ENCODE assay signal across 34 mouse cellular contexts in genomic region chr6:43363917-43364316, GRCm38 (mm10). TPM values are rescaled to one million over a fixed set of nuclear protein-coding genes. Genes with fewer than 3 reads are reported as not detected.
"Had no signal": no experiment of that assay in that cellular context is flagged by ENCODE, and none has a peak within 500 bp of the region (broad histone marks: within the 10 kb centered on the region; RNA-seq: fewer than 3 reads in every experiment).

No protein-coding gene starts in this region.

- ATAC-seq: liver, embryonic 12.5 days; liver, postnatal 0 days; lung, postnatal 0 days; midbrain, embryonic 13.5 days; midbrain, embryonic 16.5 days had no signal

- H3K4me2 ChIP-seq: limb, embryonic 12.5 days; limb, embryonic 13.5 days; limb, embryonic 15.5 days; liver, embryonic 11.5 days; liver, embryonic 12.5 days; liver, embryonic 13.5 days; liver, embryonic 15.5 days; lung, embryonic 14.5 days; lung, embryonic 15.5 days; midbrain, embryonic 12.5 days; midbrain, embryonic 13.5 days; neural tube, embryonic 12.5 days had no signal

- H3K9me3 ChIP-seq: limb, embryonic 10.5 days; limb, embryonic 12.5 days; limb, embryonic 13.5 days; limb, embryonic 15.5 days; liver, embryonic 12.5 days; liver, embryonic 13.5 days; liver, embryonic 15.5 days; lung, embryonic 15.5 days; megakaryocyte, embryonic 14.5 days; midbrain, embryonic 10.5 days; midbrain, embryonic 12.5 days; midbrain, embryonic 13.5 days; neural tube, embryonic 12.5 days had no signal

- H3K36me3 ChIP-seq: limb, embryonic 10.5 days; limb, embryonic 12.5 days; limb, embryonic 13.5 days; limb, embryonic 15.5 days; liver, embryonic 12.5 days; liver, embryonic 13.5 days; liver, embryonic 15.5 days; lung, embryonic 15.5 days; midbrain, embryonic 10.5 days; midbrain, embryonic 12.5 days; midbrain, embryonic 13.5 days; neural tube, embryonic 12.5 days had no signal

- H3K27me3 ChIP-seq: limb, embryonic 12.5 days; limb, embryonic 15.5 days; liver, embryonic 12.5 days; liver, embryonic 13.5 days; liver, embryonic 15.5 days; lung, embryonic 15.5 days; megakaryocyte, embryonic 14.5 days; midbrain, embryonic 12.5 days; midbrain, embryonic 13.5 days; neural tube, embryonic 12.5 days had no signal

- H3K27ac ChIP-seq: left cerebral cortex, adult 2 months; limb, embryonic 10.5 days; limb, embryonic 12.5 days; limb, embryonic 13.5 days; limb, embryonic 15.5 days; liver, embryonic 12.5 days; liver, embryonic 13.5 days; liver, embryonic 14.5 days; liver, embryonic 15.5 days; lung, embryonic 15.5 days; macrophage; midbrain, embryonic 10.5 days; midbrain, embryonic 12.5 days; midbrain, embryonic 13.5 days; neural tube, embryonic 12.5 days had no signal

- H3K4me1 ChIP-seq: liver, embryonic 12.5 days; liver, embryonic 13.5 days; liver, embryonic 15.5 days; lung, embryonic 15.5 days; megakaryocyte, embryonic 14.5 days; neural tube, embryonic 12.5 days had no signal

- DNase-seq: left cerebral cortex, postnatal 4 days; liver; liver, embryonic 13.5 days; liver, postnatal 0 days; lung, adult 18-20 months; lung, adult 2 months; lung, embryonic 14.5 days; lung, postnatal 10 days; lung, postnatal 14 days; lung, postnatal 36 days; lung, postnatal 4 days; midbrain, embryonic 14.5 days had no signal

- H3K4me3 ChIP-seq: left cerebral cortex, adult 2 months; limb, embryonic 10.5 days; limb, embryonic 12.5 days; limb, embryonic 13.5 days; limb, embryonic 15.5 days; liver, embryonic 12.5 days; liver, embryonic 13.5 days; liver, embryonic 15.5 days; lung, embryonic 15.5 days; megakaryocyte, embryonic 14.5 days; midbrain, embryonic 10.5 days; midbrain, embryonic 12.5 days; midbrain, embryonic 13.5 days; neural tube, embryonic 12.5 days had no signal

- H3K9ac ChIP-seq: limb, embryonic 12.5 days; limb, embryonic 13.5 days; limb, embryonic 15.5 days; liver, embryonic 12.5 days; liver, embryonic 13.5 days; liver, embryonic 14.5 days; liver, embryonic 15.5 days; liver, postnatal 0 days; lung, embryonic 14.5 days; lung, embryonic 15.5 days; midbrain, embryonic 12.5 days; midbrain, embryonic 13.5 days; neural tube, embryonic 12.5 days had no signal

RNA-seq across cellular contexts. Expression of gene Nobox, which starts 54.6 kb away (rescaled TPM):
- polyA plus RNA-seq: limb, embryonic 10.5 days; limb, embryonic 11.5 days; limb, embryonic 12.5 days; limb, embryonic 13.5 days; limb, embryonic 15.5 days; liver, embryonic 11.5 days; liver, embryonic 12.5 days; liver, embryonic 13.5 days; liver, embryonic 15.5 days; liver, embryonic 16.5 days; liver, postnatal 0 days; lung, postnatal 0 days; macrophage; midbrain, embryonic 10.5 days; midbrain, embryonic 12.5 days; midbrain, embryonic 13.5 days; midbrain, embryonic 14.5 days; midbrain, embryonic 16.5 days; midbrain, postnatal 0 days; neural tube, embryonic 11.5 days; neural tube, embryonic 12.5 days had no signal
